Mouse (Mus musculus) neural tube, embryonic 14.5 days (tissue): ENCODE measurements around the gene Gm49384. TPM values are rescaled to one million over a fixed set of nuclear protein-coding genes. Genes with fewer than 3 reads are reported as not detected.

Source experiments
- ATAC-seq: fragments of 200-750 bp; cut with Nextera tagmentation; 2 replicates; pipeline ENCODE4 v1.8.0; 2017; ENCODE audit warnings: low read depth, mild to moderate bottlenecking, moderate TSS enrichment, moderate library complexity
- H3K27ac ChIP-seq: fragments of 300-500 bp; sonication (generic); 2 replicates; pipeline ENCODE4 v1.5.1; 2014; ENCODE audit warnings: low read depth, mild to moderate bottlenecking, control low read depth, low read length, moderate library complexity, mixed read lengths
- H3K27me3 ChIP-seq: fragments of 300-500 bp; sonication (generic); 2 replicates; pipeline ENCODE4 v1.6.1; 2014; ENCODE audit warnings: low read length; ENCODE audit not compliant: control insufficient read depth, insufficient read depth
- H3K36me3 ChIP-seq: fragments of 300-500 bp; sonication (generic); 2 replicates; pipeline ENCODE4 v1.6.1; 2014; ENCODE audit warnings: low read length, mixed read lengths; ENCODE audit not compliant: control insufficient read depth, insufficient read depth
- H3K4me1 ChIP-seq: fragments of 300-500 bp; sonication (generic); 2 replicates; pipeline ENCODE4 v1.6.1; 2014; ENCODE audit warnings: low read length; ENCODE audit not compliant: control insufficient read depth, insufficient read depth
- H3K4me2 ChIP-seq: fragments of 300-500 bp; sonication (generic); 2 replicates; pipeline ENCODE4 v1.6.1; 2014; ENCODE audit warnings: mild to moderate bottlenecking, low read depth, low read length, control low read depth
- H3K4me3 ChIP-seq: fragments of 300-500 bp; sonication (generic); 2 replicates; pipeline ENCODE4 v1.5.1; 2014; ENCODE audit warnings: low read depth, low read length, control low read depth, mixed read lengths
- H3K9ac ChIP-seq: fragments of 300-500 bp; sonication (generic); replicated peaks from 2 replicates; pipeline ENCODE4 v1.6.1; 2014; ENCODE audit warnings: low read depth, mild to moderate bottlenecking, control low read depth, low read length, mixed read lengths
- H3K9me3 ChIP-seq: fragments of 300-500 bp; sonication (generic); 2 replicates; pipeline ENCODE4 v1.6.1; 2016; ENCODE audit warnings: low read length; ENCODE audit not compliant: control insufficient read depth
- WGBS: fragments of 180-500 bp; shearing (Covaris S2); extraction: QIAGEN DNeasy Blood & Tissue Kit; methylation state at CpG from one replicate; pipeline ENCODE4 v1.1.7; 2014; 5-methylcytosine and 5-hydroxymethylcytosine counted together
- polyA plus RNA-seq: library from polyadenylated mRNA; unstranded; fragments of >200 nt; fragmentation: Nextera tagmentation; extraction: Ambion mirVana; gene quantifications from 2 replicates; pipeline ENCODE4 v1.2.1, GENCODE M21; 2014

Gene Gm49384
- polyA plus RNA-seq, 1 experiment from 2014 or later, result 9.1 TPM

GRCm38 (mm10) chr12:69210056-69210979 lies 6.3 kb upstream of the Gm49384 start:
- Histone ChIP-seq H3K4me3 (no peak overlapping the region), H3K4me2 (no peak overlapping the region), H3K36me3 (no peaks in the 10 kb centered on the region), H3K9ac (no peak overlapping the region), H3K27ac (no peak overlapping the region), H3K27me3 (no peaks in the 10 kb centered on the region), H3K4me1 (no peaks in the 10 kb centered on the region), H3K9me3 (no peaks in the 10 kb centered on the region)
- ATAC-seq, result no peak; the same call in 1 of the 2 replicates
- WGBS, result 90% methylated on average over 18 of the region's 18 CpGs

- Histone ChIP-seq H3K4me1 (no peaks in the 10 kb centered on the region), H3K36me3 (no peaks in the 10 kb centered on the region), H3K27ac (no peak overlapping the region), H3K4me2 (no peak overlapping the region), H3K9ac (no peak overlapping the region), H3K9me3 (no peaks in the 10 kb centered on the region), H3K4me3 (no peak overlapping the region), H3K27me3 (no peaks in the 10 kb centered on the region)
- no peak for ATAC-seq
- WGBS, result 89% methylated on average over 2 of the region's 2 CpGs
These were observed 4.5 kb upstream of the Gm49384 start for GRCm38 (mm10) chr12:69208520-69208919.

- Histone ChIP-seq H3K9ac (no peak overlapping the region), H3K27ac (no peak overlapping the region)
- WGBS, result 95% methylated on average over 7 of the region's 7 CpGs
These were observed 3.9 kb upstream of the Gm49384 start for GRCm38 (mm10) chr12:69207926-69208325.

GRCm38 (mm10) chr12:69207396-69207795 lies 3.3 kb upstream of the Gm49384 start:
- Histone ChIP-seq H3K4me2 (no peak overlapping the region), H3K4me1 (no peaks in the 10 kb centered on the region), H3K27ac (no peak overlapping the region), H3K9me3 (no peaks in the 10 kb centered on the region), H3K9ac (no peak overlapping the region), H3K36me3 (no peaks in the 10 kb centered on the region), H3K4me3 (no peak overlapping the region), H3K27me3 (no peaks in the 10 kb centered on the region)
- 94% methylated on average over 8 of the region's 8 CpGs for WGBS
- ATAC-seq, result no peak

More at GRCm38 (mm10) chr12:69207926-69208325, 3.9 kb upstream of the Gm49384 start:
- ATAC-seq, result no peak
- Histone ChIP-seq H3K9me3 (no peaks in the 10 kb centered on the region), H3K36me3 (no peaks in the 10 kb centered on the region), H3K4me3 (no peak overlapping the region), H3K4me2 (no peak overlapping the region), H3K27me3 (no peaks in the 10 kb centered on the region), H3K4me1 (no peaks in the 10 kb centered on the region)

- H3K4me3 ChIP-seq, result no peak overlapping the region
- no peaks in the 10 kb centered on the region for H3K9me3 ChIP-seq
- H3K36me3 ChIP-seq, result no peaks in the 10 kb centered on the region; the same call in 1 of the 2 replicates
- no peak overlapping the region for H3K27ac ChIP-seq
- H3K27me3 ChIP-seq, result no peaks in the 10 kb centered on the region
- no peak overlapping the region for H3K4me2 ChIP-seq
- no peak for ATAC-seq
- H3K4me1 ChIP-seq, result peaks cover 19% of the 10 kb centered on the region; the same call in 1 of the 2 replicates
- H3K9ac ChIP-seq, result no peak overlapping the region
These were observed 5.1 kb downstream of the Gm49384 start for GRCm38 (mm10) chr12:69198985-69199384.

- peak; percentile 30 for ATAC-seq
- Histone ChIP-seq H3K9ac (peak within 1 kb of the TSS; percentile 83), H3K4me2 (peak within 1 kb of the TSS; percentile 97), H3K4me3 (peak within 1 kb of the TSS; percentile 94), H3K27me3 (no peaks in the 10 kb centered on the region), H3K36me3 (no peaks in the 10 kb centered on the region; the same call in 1 of the 2 replicates), H3K9me3 (no peaks in the 10 kb centered on the region), H3K27ac (peak within 1 kb of the TSS; percentile 93), H3K4me1 (peaks cover 19% of the 10 kb centered on the region; the same call in 1 of the 2 replicates)
- WGBS, result 1% methylated on average over 18 of the region's 18 CpGs
These were observed 5.9 kb downstream of the Gm49384 start, which contains the start of gene Dnaaf2 for GRCm38 (mm10) chr12:69198164-69198535. Dnaaf2 (minus strand) TSS chr12:69198429.

GRCm38 (mm10) chr12:69197378-69198163 lies 6.5 kb downstream of the Gm49384 start:
- H3K9me3 ChIP-seq, result no peaks in the 10 kb centered on the region
- peak overlapping the region; percentile 97 for H3K4me2 ChIP-seq
- peak overlapping the region; percentile 93 for H3K27ac ChIP-seq
- ATAC-seq, result peak; percentile 79
- no peaks in the 10 kb centered on the region; the same call in 1 of the 2 replicates for H3K36me3 ChIP-seq
- under 1% methylated on average over 86 of the region's 94 CpGs for WGBS
- peaks cover 19% of the 10 kb centered on the region; the same call in 1 of the 2 replicates for H3K4me1 ChIP-seq
- peak overlapping the region; percentile 83 for H3K9ac ChIP-seq
- H3K4me3 ChIP-seq, result peak overlapping the region; percentile 94
- H3K27me3 ChIP-seq, result no peaks in the 10 kb centered on the region

- no peaks in the 10 kb centered on the region for H3K9me3 ChIP-seq
- no peaks in the 10 kb centered on the region for H3K27me3 ChIP-seq
- peak; percentile 82 for ATAC-seq
- peak within 1 kb of the TSS; percentile 83 for H3K9ac ChIP-seq
- peak within 1 kb of the TSS; percentile 94 for H3K4me3 ChIP-seq
- H3K4me1 ChIP-seq, result peaks cover 19% of the 10 kb centered on the region; the same call in 1 of the 2 replicates
- under 1% methylated on average over 75 of the region's 75 CpGs for WGBS
- H3K36me3 ChIP-seq, result no peaks in the 10 kb centered on the region; the same call in 1 of the 2 replicates
- peak within 1 kb of the TSS; percentile 93 for H3K27ac ChIP-seq
- H3K4me2 ChIP-seq, result peak within 1 kb of the TSS; percentile 97
These were observed 7.4 kb downstream of the Gm49384 start, which contains the start of gene Gm49383 for GRCm38 (mm10) chr12:69196444-69197377. Gm49383 (minus strand) TSS chr12:69197104.
